Mouse (Mus musculus) hematopoietic stem cell, adult 5-6 weeks (primary cell): Measurements from ENCODE around the gene Akap11. TPM values are rescaled to one million over a fixed set of nuclear protein-coding genes. Genes with fewer than 3 reads are reported as not detected.
"Not testable (repeated sequence)": the region's sequence is repeated elsewhere in the genome, so short reads cannot be mapped to it uniquely, and the experiment has no call there.

ENCODE experiments used
- ATAC-seq, 2 experiments: fragments of 125-278 bp in 1 of 2; replicated peaks in 1 of 2; 2 replicates each; pipeline ENCODE4 v1.8.0; 2016 to 2017; ENCODE audit warnings: inconsistent platforms in 2 of 2, mild to moderate bottlenecking in 2 of 2, moderate number of reproducible peaks in 2 of 2, low read depth in 1 of 2, moderate TSS enrichment in 1 of 2; ENCODE audit not compliant: low FRiP score in 2 of 2, poor library complexity in 2 of 2, severe bottlenecking in 2 of 2, insufficient read depth in 1 of 2, low TSS enrichment in 1 of 2
- total RNA-seq: library from RNA; stranded (forward); fragments of 172-1452, 232-1000 nt; gene quantifications from 2 replicates; pipeline ENCODE4 v1.2.3, GENCODE M21; 2017

Akap11 gene
- 53.6 and 55.3 TPM in 2 replicates for total RNA-seq

- peak; percentile 91 to 95 for ATAC-seq
These were observed at the start of gene Akap11 for GRCm38 (mm10) chr14:78536281-78537165. TSS of gene Akap11 (minus strand) at chr14:78536808.

- ATAC-seq, result no peak
These were observed 47.6 kb upstream of the Akap11 start for GRCm38 (mm10) chr14:78584222-78584621.

GRCm38 (mm10) chr14:78583168-78583567 is 46.6 kb upstream of the Akap11 start:
- ATAC-seq, result no peak

GRCm38 (mm10) chr14:78575899-78576298 is 39.3 kb upstream of the Akap11 start:
- no peak for ATAC-seq

- no peak for ATAC-seq
These were observed 31.8 kb upstream of the Akap11 start for GRCm38 (mm10) chr14:78568410-78568809.

GRCm38 (mm10) chr14:78566431-78566830 is 29.8 kb upstream of the Akap11 start:
- ATAC-seq, result no peak

- ATAC-seq, result no peak
These were observed 27.7 kb upstream of the Akap11 start for GRCm38 (mm10) chr14:78564292-78564691.

GRCm38 (mm10) chr14:78563211-78563610 is 26.6 kb upstream of the Akap11 start:
- no peak for ATAC-seq

GRCm38 (mm10) chr14:78562121-78562520 is 25.5 kb upstream of the Akap11 start:
- no peak for ATAC-seq

- ATAC-seq, result no peak
These were observed 22.4 kb upstream of the Akap11 start for GRCm38 (mm10) chr14:78559042-78559441.

- not testable (repeated sequence) for ATAC-seq
These were observed 18.2 kb upstream of the Akap11 start for GRCm38 (mm10) chr14:78554830-78555229.

GRCm38 (mm10) chr14:78553661-78554060 is 17.1 kb upstream of the Akap11 start:
- no peak for ATAC-seq

- ATAC-seq, result peak; percentile 74 to 76; a peak in 3 of 4 replicates
These were observed 12.2 kb upstream of the Akap11 start for GRCm38 (mm10) chr14:78548807-78549206.

- no peak for ATAC-seq
These were observed 4.7 kb upstream of the Akap11 start for GRCm38 (mm10) chr14:78541319-78541718.

- no peak for ATAC-seq
These were observed 3.2 kb upstream of the Akap11 start for GRCm38 (mm10) chr14:78539821-78540220.

- no peak for ATAC-seq
These were observed 2.1 kb upstream of the Akap11 start for GRCm38 (mm10) chr14:78538572-78539320.

- ATAC-seq, result no peak
These were observed 943 bp upstream of the Akap11 start for GRCm38 (mm10) chr14:78537551-78537950.

- no peak for ATAC-seq
These were observed 1.2 kb downstream of the Akap11 start for GRCm38 (mm10) chr14:78535366-78535765.
